Comparison of ENCODE assay signal across 16 mouse cellular contexts in genomic region chr2:31698209-31698608, GRCm38 (mm10). TPM values are rescaled to one million over a fixed set of nuclear protein-coding genes. Genes with fewer than 3 reads are reported as not detected.
A peak's percentile ranks its signal among the peaks of the same experiment; 100 is the strongest.
DNase-seq lines count a peak whose midpoint lies in the region; ATAC-seq and TF ChIP-seq lines count a peak whose summit lies in the region.
"Had no signal": no experiment of that assay in that cellular context is flagged by ENCODE, and none has a peak within 500 bp of the region (broad histone marks: within the 10 kb centered on the region; RNA-seq: fewer than 3 reads in every experiment).

No protein-coding gene starts in this region.

- no peak overlapping the region for H3K4me3 ChIP-seq in intestine, postnatal 0 days (ENCODE audit: low read depth, low read length)
- H3K4me3 ChIP-seq in intestine, embryonic 15.5 days (replicated peaks) = no peak overlapping the region
- no peak overlapping the region for H3K4me3 ChIP-seq in E14TG2a.4 (replicated peaks; ENCODE audit: low read length)
- H3K4me3 ChIP-seq: forebrain, embryonic 15.5 days; heart, embryonic 15.5 days; hindbrain, embryonic 15.5 days; kidney, embryonic 15.5 days; limb, embryonic 12.5 days had no signal

- peaks cover 6% of the 10 kb centered on the region; the same call in 1 of the 2 replicates for H3K36me3 ChIP-seq in intestine, postnatal 0 days (ENCODE audit: control insufficient read depth, insufficient read depth)
- H3K36me3 ChIP-seq in intestine, embryonic 15.5 days = peaks cover 14% of the 10 kb centered on the region
- peaks cover 52% of the 10 kb centered on the region for H3K36me3 ChIP-seq in E14TG2a.4 (ENCODE audit: insufficient read depth, low read length)

- no peaks in the 10 kb centered on the region for H3K4me1 ChIP-seq in intestine, postnatal 0 days (replicated peaks; ENCODE audit: control insufficient read depth, insufficient read depth, low read length)
- H3K4me1 ChIP-seq in intestine, embryonic 15.5 days (replicated peaks) = peaks cover 8% of the 10 kb centered on the region; the same call in 1 of the 2 replicates
- H3K4me1 ChIP-seq in E14TG2a.4 (replicated peaks; ENCODE audit: low read depth, low read length) = peaks cover 22% of the 10 kb centered on the region
- H3K4me1 ChIP-seq: forebrain, embryonic 15.5 days; kidney, embryonic 15.5 days; limb, embryonic 12.5 days had no signal

- no peak overlapping the region for H3K27ac ChIP-seq in intestine, postnatal 0 days (ENCODE audit: low read depth, low read length)
- no peak overlapping the region for H3K27ac ChIP-seq in intestine, embryonic 15.5 days
- H3K27ac ChIP-seq: forebrain, embryonic 15.5 days; heart, embryonic 15.5 days; hindbrain, embryonic 15.5 days; kidney, embryonic 15.5 days; limb, embryonic 12.5 days had no signal

- DNase-seq in lung, postnatal 10 days = peak; percentile 14
- no peak for DNase-seq in lung, adult 18-20 months
- DNase-seq in brain, embryonic 14.5 days (ENCODE audit: low read depth) = no peak
- no peak for DNase-seq in right cerebral cortex, adult 18-20 months
- DNase-seq: cerebellum, postnatal 10 days; gastrocnemius, postnatal 36 days; layer of hippocampus, postnatal 36 days had no signal

- TF ChIP-seq POLR2A in brain, embryonic 14.5 days (IDR thresholded peaks at IDR 0.05; ENCODE audit: borderline replicate concordance, extremely low read depth, insufficient read depth, insufficient read length, poor library complexity, severe bottlenecking) = no peak

- TF ChIP-seq CTCF in intestine, postnatal 0 days (IDR thresholded peaks at IDR 0.05; ENCODE audit: low read depth) = peak; percentile 70
- TF ChIP-seq CTCF in E14TG2a.4 (conservative IDR thresholded peaks at IDR 0.05; ENCODE audit: low read length) = peak; percentile 56
- peak; percentile 25; the same call in 1 of the 2 replicates for TF ChIP-seq CTCF in brain, embryonic 14.5 days (IDR thresholded peaks at IDR 0.05; ENCODE audit: borderline replicate concordance, extremely low read depth, insufficient read depth, insufficient read length)

- ATAC-seq in intestine, postnatal 0 days = no peak
- no peak for ATAC-seq in intestine, embryonic 15.5 days
- ATAC-seq in granulocyte monocyte progenitor cell, adult 5-6 weeks (replicated peaks; ENCODE audit: poor library complexity, severe bottlenecking) = no peak
- ATAC-seq: forebrain, embryonic 15.5 days had no signal

- H3K27me3 ChIP-seq in intestine, postnatal 0 days (replicated peaks; ENCODE audit: control insufficient read depth, insufficient read depth, low read length) = no peaks in the 10 kb centered on the region
- no peaks in the 10 kb centered on the region for H3K27me3 ChIP-seq in intestine, embryonic 15.5 days (replicated peaks)
- H3K27me3 ChIP-seq in E14TG2a.4 (ENCODE audit: insufficient read depth, low read length) = no peaks in the 10 kb centered on the region
- H3K27me3 ChIP-seq: forebrain, embryonic 15.5 days; heart, embryonic 15.5 days; hindbrain, embryonic 15.5 days; kidney, embryonic 15.5 days; limb, embryonic 12.5 days had no signal

- H3K9ac ChIP-seq in intestine, postnatal 0 days (ENCODE audit: low read depth, low read length) = no peak overlapping the region
- H3K9ac ChIP-seq in intestine, embryonic 15.5 days = no peak overlapping the region
- H3K9ac ChIP-seq: forebrain, embryonic 15.5 days; heart, embryonic 15.5 days; hindbrain, embryonic 15.5 days; kidney, embryonic 15.5 days; limb, embryonic 12.5 days had no signal

- no peaks in the 10 kb centered on the region for H3K9me3 ChIP-seq in intestine, postnatal 0 days (ENCODE audit: control insufficient read depth)
- no peaks in the 10 kb centered on the region for H3K9me3 ChIP-seq in intestine, embryonic 15.5 days
- no peaks in the 10 kb centered on the region for H3K9me3 ChIP-seq in E14TG2a.4 (ENCODE audit: low read length)
- H3K9me3 ChIP-seq: forebrain, embryonic 15.5 days; heart, embryonic 15.5 days; hindbrain, embryonic 15.5 days; kidney, embryonic 15.5 days; limb, embryonic 12.5 days had no signal

- H3K4me2 ChIP-seq in intestine, postnatal 0 days (replicated peaks; ENCODE audit: low read depth) = no peak overlapping the region
- H3K4me2 ChIP-seq in intestine, embryonic 15.5 days (replicated peaks) = no peak overlapping the region
- H3K4me2 ChIP-seq: forebrain, embryonic 15.5 days; heart, embryonic 15.5 days; hindbrain, embryonic 15.5 days; kidney, embryonic 15.5 days; limb, embryonic 12.5 days had no signal

RNA-seq across cellular contexts. Expression of gene Abl1, which starts 10.0 kb away (rescaled TPM):
- polyA plus RNA-seq in intestine, postnatal 0 days (2015; fragmentation: Nextera tagmentation; extraction: Ambion mirVana) = 13.4 and 14.5 TPM in 2 replicates
- polyA plus RNA-seq in intestine, embryonic 15.5 days (2015; fragmentation: Nextera tagmentation; extraction: Ambion mirVana) = 31.2 and 31.3 TPM in 2 replicates
- polyA plus RNA-seq in brain, embryonic 14.5 days (2012; rRNA removed) = 61.4 and 68.6 TPM in 2 replicates
- 41.9 and 65.4 TPM in 2 replicates for total RNA-seq in granulocyte monocyte progenitor cell, adult 5-6 weeks (2014; fragmentation: Nextera tagmentation)
- 21.0 and 24.5 TPM in 2 replicates for total RNA-seq in granulocyte monocyte progenitor cell, adult 5-6 weeks (2017)

RNA-seq across cellular contexts. Expression of gene Exosc2, which starts 27.7 kb away (rescaled TPM):
- polyA plus RNA-seq in intestine, postnatal 0 days (2015; fragmentation: Nextera tagmentation; extraction: Ambion mirVana) = 18.2 and 18.8 TPM in 2 replicates
- 63.1 and 69.3 TPM in 2 replicates for polyA plus RNA-seq in intestine, embryonic 15.5 days (2015; fragmentation: Nextera tagmentation; extraction: Ambion mirVana)
- 36.6 and 39.7 TPM in 2 replicates for polyA plus RNA-seq in brain, embryonic 14.5 days (2012; rRNA removed)
- 58.1 and 68.7 TPM in 2 replicates for total RNA-seq in granulocyte monocyte progenitor cell, adult 5-6 weeks (2014; fragmentation: Nextera tagmentation)
- total RNA-seq in granulocyte monocyte progenitor cell, adult 5-6 weeks (2017) = 59.2 and 59.7 TPM in 2 replicates

RNA-seq across cellular contexts. Expression of gene Prdm12, which starts 58.4 kb away (rescaled TPM):
- not detected in 2 replicates for polyA plus RNA-seq in intestine, postnatal 0 days (2015; fragmentation: Nextera tagmentation; extraction: Ambion mirVana)
- polyA plus RNA-seq in intestine, embryonic 15.5 days (2015; fragmentation: Nextera tagmentation; extraction: Ambion mirVana) = 0.05 and 0.06 TPM in 2 replicates
- polyA plus RNA-seq in brain, embryonic 14.5 days (2012; rRNA removed) = 6.3 and 7.9 TPM in 2 replicates
- total RNA-seq in granulocyte monocyte progenitor cell, adult 5-6 weeks (2014; fragmentation: Nextera tagmentation) = not detected in 2 replicates
- total RNA-seq in granulocyte monocyte progenitor cell, adult 5-6 weeks (2017) = not detected in 2 replicates
- total RNA-seq: gastrocnemius, postnatal 36 days had no signal
- polyA plus RNA-seq: heart, embryonic 15.5 days; kidney, embryonic 15.5 days had no signal
